In the genomic region with DNA sequence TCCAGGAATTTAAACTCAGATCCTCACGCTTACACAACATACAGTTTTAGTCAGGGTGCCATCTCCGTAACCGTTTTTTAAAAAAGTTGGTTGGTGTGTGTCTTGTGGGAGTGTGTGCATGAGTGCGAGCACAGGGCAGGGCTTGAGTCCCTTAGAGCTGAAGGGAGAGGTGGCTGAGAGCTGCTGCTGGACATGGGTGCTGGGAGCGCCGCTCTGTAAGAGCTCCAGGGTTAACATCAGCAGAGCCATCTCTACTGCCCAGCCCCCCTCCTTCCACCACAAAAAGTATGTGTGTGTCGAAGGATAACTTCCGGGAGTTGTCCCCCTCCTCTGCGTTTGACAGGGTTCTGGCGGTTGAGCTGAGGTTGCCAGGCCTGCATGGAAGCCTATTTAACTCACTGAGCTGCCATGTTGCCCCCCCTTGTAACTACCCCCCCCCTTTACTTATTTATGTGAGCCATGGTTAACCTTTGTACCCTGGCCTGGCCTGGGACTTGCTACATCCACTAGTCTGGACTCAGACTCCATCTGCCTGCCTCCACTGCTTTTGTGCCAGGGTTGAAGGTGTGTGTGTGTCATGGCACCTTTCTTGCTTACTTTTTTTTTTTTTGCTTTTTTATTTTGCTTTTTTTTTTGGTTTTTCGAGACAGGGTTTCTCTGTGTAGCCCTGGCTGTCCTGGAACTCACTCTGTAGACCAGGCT, we compare ENCODE assay signal across 23 mouse cellular contexts. TPM values are rescaled to one million over a fixed set of nuclear protein-coding genes. Genes with fewer than 3 reads are reported as not detected.
DNase-seq lines count a peak whose midpoint lies in the region; ATAC-seq lines count a peak whose summit lies in the region.
"Had no signal": no experiment of that assay in that cellular context is flagged by ENCODE, and none has a peak within 500 bp of the region (broad histone marks: within the 10 kb centered on the region; RNA-seq: fewer than 3 reads in every experiment).

No protein-coding gene starts in this region.

- no peak overlapping the region for H3K4me2 ChIP-seq in kidney, embryonic 14.5 days (replicated peaks; ENCODE audit: low read depth, low read length)
- H3K4me2 ChIP-seq in hindbrain, embryonic 11.5 days (replicated peaks; ENCODE audit: low read depth, low read length), result no peak overlapping the region
- H3K4me2 ChIP-seq: heart, embryonic 11.5 days; hindbrain, embryonic 12.5 days; liver, embryonic 15.5 days; midbrain, embryonic 13.5 days; neural tube, embryonic 12.5 days had no signal

- peaks cover 60% of the 10 kb centered on the region for H3K36me3 ChIP-seq in kidney, embryonic 14.5 days (ENCODE audit: control insufficient read depth, insufficient read depth, low read length)
- peaks cover 9% of the 10 kb centered on the region for H3K36me3 ChIP-seq in hindbrain, embryonic 11.5 days (ENCODE audit: control insufficient read depth, insufficient read depth, low read length)

- H3K4me1 ChIP-seq in kidney, embryonic 14.5 days (ENCODE audit: control insufficient read depth, insufficient read depth, low read length), result peaks cover 8% of the 10 kb centered on the region
- peaks cover 3% of the 10 kb centered on the region; the same call in 1 of the 2 replicates for H3K4me1 ChIP-seq in hindbrain, embryonic 11.5 days (replicated peaks; ENCODE audit: control insufficient read depth, insufficient read depth, low read length)
- H3K4me1 ChIP-seq: forebrain, embryonic 10.5 days had no signal

- no peak for ATAC-seq in kidney, embryonic 14.5 days (ENCODE audit: low FRiP score, low TSS enrichment)
- no peak for ATAC-seq in hindbrain, embryonic 11.5 days (ENCODE audit: low FRiP score)
- ATAC-seq: forebrain, postnatal 0 days; midbrain, embryonic 13.5 days had no signal

- no peak overlapping the region for H3K4me3 ChIP-seq in kidney, embryonic 14.5 days (ENCODE audit: low read length)
- H3K4me3 ChIP-seq in hindbrain, embryonic 11.5 days (ENCODE audit: low read depth, low read length), result no peak overlapping the region
- H3K4me3 ChIP-seq: forebrain, embryonic 10.5 days; hindbrain, embryonic 12.5 days; liver, embryonic 15.5 days; midbrain, embryonic 13.5 days; neural tube, embryonic 12.5 days had no signal

- peak; percentile 75 for DNase-seq in kidney, adult 11 months
- peak; percentile 48 for DNase-seq in lung, postnatal 10 days
- no peak for DNase-seq in lung, postnatal 25 days (ENCODE audit: low spot score)
- peak; percentile 61 for DNase-seq in kidney, postnatal 14 days
- DNase-seq in hindbrain, embryonic 11.5 days (ENCODE audit: low spot score), result no peak
- no peak for DNase-seq in spleen, postnatal 4 days (ENCODE audit: low spot score in 2 of 2)
- DNase-seq in retina, embryonic 14.5 days (ENCODE audit: low spot score), result no peak
- DNase-seq: adrenal gland, postnatal 25 days; cerebellum, adult 11 months; cerebellum, postnatal 14 days; embryo, embryonic 11 days; forebrain, postnatal 0 days; heart, postnatal 10 days; left cerebral cortex, postnatal 4 days; right cerebral cortex, adult 18-20 months; thymus, postnatal 25 days had no signal

- 82% methylated on average over 11 of the region's 11 CpGs for WGBS in kidney, embryonic 14.5 days
- 89% methylated on average over 11 of the region's 11 CpGs for whole genome bisulfite sequencing in hindbrain, embryonic 11.5 days

- H3K27me3 ChIP-seq in kidney, embryonic 14.5 days (ENCODE audit: control insufficient read depth, insufficient read depth, low read length), result no peaks in the 10 kb centered on the region
- H3K27me3 ChIP-seq in hindbrain, embryonic 11.5 days (ENCODE audit: control insufficient read depth, insufficient read depth, low read length), result no peaks in the 10 kb centered on the region
- H3K27me3 ChIP-seq: hindbrain, embryonic 12.5 days; liver, embryonic 15.5 days; midbrain, embryonic 13.5 days; neural tube, embryonic 12.5 days had no signal

- no peak overlapping the region for H3K9ac ChIP-seq in kidney, embryonic 14.5 days (ENCODE audit: low read depth, low read length)
- H3K9ac ChIP-seq in hindbrain, embryonic 11.5 days (ENCODE audit: low read depth, low read length), result no peak overlapping the region
- H3K9ac ChIP-seq: forebrain, postnatal 0 days; hindbrain, embryonic 12.5 days; liver, embryonic 15.5 days; midbrain, embryonic 13.5 days; neural tube, embryonic 12.5 days had no signal

- H3K27ac ChIP-seq in kidney, embryonic 14.5 days (ENCODE audit: low read depth, low read length), result no peak overlapping the region
- no peak overlapping the region for H3K27ac ChIP-seq in hindbrain, embryonic 11.5 days (ENCODE audit: low read depth, low read length)
- H3K27ac ChIP-seq: forebrain, embryonic 10.5 days; hindbrain, embryonic 12.5 days; liver, embryonic 15.5 days; midbrain, embryonic 13.5 days; neural tube, embryonic 12.5 days had no signal

- no peaks in the 10 kb centered on the region for H3K9me3 ChIP-seq in kidney, embryonic 14.5 days (ENCODE audit: control insufficient read depth, low read length)
- no peaks in the 10 kb centered on the region for H3K9me3 ChIP-seq in hindbrain, embryonic 11.5 days (ENCODE audit: control insufficient read depth, low read length)
- H3K9me3 ChIP-seq: forebrain, embryonic 10.5 days; hindbrain, embryonic 12.5 days; liver, embryonic 15.5 days; midbrain, embryonic 13.5 days; neural tube, embryonic 12.5 days had no signal

RNA-seq across cellular contexts. Expression of a gene that starts 11.2 kb away (rescaled TPM):
- polyA plus RNA-seq in kidney, embryonic 14.5 days (2014; fragmentation: Nextera tagmentation; extraction: Ambion mirVana), result 35.6 and 55.9 TPM in 2 replicates
- polyA plus RNA-seq in hindbrain, embryonic 11.5 days (2014; fragmentation: Nextera tagmentation; extraction: Ambion mirVana), result 46.4 and 56.9 TPM in 2 replicates

Comparison
In these comparisons a context has a peak if more than half of its experiments do, and no peak if none do; other contexts are left out.
1. DNase-seq: peak in kidney, adult 11 months (single experiment), lung, postnatal 10 days (single experiment) and kidney, postnatal 14 days (single experiment); none in lung, postnatal 25 days (single experiment), hindbrain, embryonic 11.5 days (single experiment), spleen, postnatal 4 days (0 of 2) and retina, embryonic 14.5 days (single experiment).